Mouse (Mus musculus): ENCODE measurements at regions not wholly inside any gene's neighbourhood (a gene's known extent, or its start where the extent isn't known, plus 50 kb on each side); places are given as distances from the start of the nearest gene placed in this dataset.

- TF ChIP-seq CTCF (IDR thresholded peaks at IDR 0.05; ENCODE audit: extremely low read depth, insufficient read depth, low read length) = no peak
- no peak for TF ChIP-seq POLR2A (IDR thresholded peaks at IDR 0.05; ENCODE audit: extremely low read depth, insufficient read depth, low read length)
- H3K4me1 ChIP-seq (ENCODE audit: control insufficient read depth, insufficient read depth, low read length) = no peaks in the 10 kb centered on the region; the same call in 1 of the 2 replicates
- no peak overlapping the region for H3K4me3 ChIP-seq (ENCODE audit: insufficient read depth, low read length)
- no peak overlapping the region for H3K27ac ChIP-seq (ENCODE audit: insufficient read depth, low read length)
These were observed 125.9 kb downstream of the Tmem132e start for GRCm38 (mm10) chr11:82514526-82515144.

- TF ChIP-seq CTCF (IDR thresholded peaks at IDR 0.05; ENCODE audit: extremely low read depth, insufficient read depth, low read length) = no peak
- TF ChIP-seq POLR2A (IDR thresholded peaks at IDR 0.05; ENCODE audit: extremely low read depth, insufficient read depth, low read length) = no peak
- no peak overlapping the region for H3K27ac ChIP-seq (ENCODE audit: insufficient read depth, low read length)
- no peak overlapping the region for H3K4me3 ChIP-seq (ENCODE audit: insufficient read depth, low read length)
- no peaks in the 10 kb centered on the region for H3K4me1 ChIP-seq (ENCODE audit: control insufficient read depth, insufficient read depth, low read length)
These were observed 119.9 kb downstream of the Tmem132e start for GRCm38 (mm10) chr11:82508564-82508963.

All from cortical plate, adult 2 months (tissue).